Mouse (Mus musculus) R1 (cell line): ENCODE data around the gene Srl.
A peak's percentile ranks its signal among the peaks of the same experiment; 100 is the strongest.
"Not testable (repeated sequence)": the region's sequence is repeated elsewhere in the genome, so short reads cannot be mapped to it uniquely, and the experiment has no call there.

ENCODE experiments used
- DNase-seq: peaks from one replicate; pipeline ENCODE4 v3.0.0-alpha.2; 2018; ENCODE audit warnings: low read depth, low spot score

The Srl gene

DNA sequence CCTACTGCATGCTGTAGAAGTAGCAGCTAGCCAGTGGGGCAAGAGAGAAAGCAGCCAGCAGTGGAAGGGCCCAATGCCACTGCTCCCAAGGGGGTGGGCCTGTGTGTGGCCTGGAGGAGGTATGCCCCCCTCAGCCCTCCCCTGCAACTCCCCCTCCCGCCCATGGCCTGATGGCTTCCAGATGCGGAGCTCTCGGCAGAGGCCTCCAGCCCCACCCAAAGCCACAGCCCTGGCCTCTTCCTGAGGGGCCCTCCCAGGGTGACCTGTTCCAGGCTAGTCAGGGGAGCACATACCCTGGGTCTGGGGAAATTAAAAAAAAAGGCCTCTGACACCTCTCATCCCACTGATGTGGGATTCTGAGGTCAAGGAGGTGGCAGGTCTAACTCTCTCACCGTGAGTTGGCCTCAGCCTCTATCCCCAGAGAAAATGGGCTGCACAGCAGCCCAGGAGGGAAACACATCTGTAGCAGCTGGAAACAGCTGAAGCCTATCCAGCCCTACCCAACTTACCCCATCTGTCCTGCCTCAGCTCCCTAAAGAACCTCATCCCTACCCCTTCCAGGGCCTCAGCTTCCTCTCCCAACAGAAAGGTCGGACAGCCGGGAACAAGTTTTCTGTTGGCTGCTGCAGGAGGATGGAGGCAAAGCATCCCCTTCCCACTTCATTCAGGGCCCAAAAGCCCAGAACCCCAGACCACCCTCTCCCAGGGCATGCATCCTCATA, 11.4 kb upstream of the Srl start:
- no peak for DNase-seq

DNA sequence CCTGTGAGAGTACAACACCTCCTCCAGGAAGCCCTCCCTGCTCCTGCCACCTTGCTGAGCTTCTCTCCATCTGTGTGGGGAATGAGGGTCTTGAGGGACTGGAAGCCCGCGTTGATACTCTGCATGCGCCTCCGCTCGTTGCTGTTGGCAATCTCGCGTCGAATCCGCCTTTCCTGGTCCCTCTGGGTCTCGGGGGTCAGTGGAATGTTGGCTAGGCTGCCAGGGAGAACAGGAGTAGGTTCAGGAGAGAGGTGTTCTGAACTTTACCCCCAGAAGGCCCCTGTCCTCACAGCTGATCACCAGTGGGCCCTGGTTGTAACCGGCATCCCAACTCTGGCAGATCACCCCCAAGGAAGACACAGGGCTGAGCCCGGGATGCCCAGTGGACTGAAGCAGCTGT, 10.3 kb upstream of the Srl start:
- DNase-seq, result no peak

DNA sequence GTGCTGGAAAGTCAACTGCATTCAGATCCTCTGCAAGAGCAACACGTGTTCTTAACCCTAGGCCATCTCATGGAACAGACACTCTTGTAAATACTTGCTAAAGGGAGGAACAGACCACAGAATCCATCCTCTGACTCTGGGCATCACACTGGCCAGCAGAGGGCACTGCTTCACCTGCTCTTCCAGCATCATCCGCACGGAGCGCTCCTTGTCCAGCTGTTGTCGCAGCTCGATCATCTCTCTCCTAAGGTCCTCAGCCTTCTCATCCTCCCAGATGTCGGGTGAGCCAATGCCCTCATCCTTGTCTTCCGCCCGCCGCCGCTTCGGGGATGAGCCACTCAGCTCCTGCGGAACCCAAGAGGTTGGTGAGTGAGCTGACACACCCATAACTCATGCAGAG, 9.4 kb upstream of the Srl start:
- DNase-seq, result peak; percentile 87

DNA sequence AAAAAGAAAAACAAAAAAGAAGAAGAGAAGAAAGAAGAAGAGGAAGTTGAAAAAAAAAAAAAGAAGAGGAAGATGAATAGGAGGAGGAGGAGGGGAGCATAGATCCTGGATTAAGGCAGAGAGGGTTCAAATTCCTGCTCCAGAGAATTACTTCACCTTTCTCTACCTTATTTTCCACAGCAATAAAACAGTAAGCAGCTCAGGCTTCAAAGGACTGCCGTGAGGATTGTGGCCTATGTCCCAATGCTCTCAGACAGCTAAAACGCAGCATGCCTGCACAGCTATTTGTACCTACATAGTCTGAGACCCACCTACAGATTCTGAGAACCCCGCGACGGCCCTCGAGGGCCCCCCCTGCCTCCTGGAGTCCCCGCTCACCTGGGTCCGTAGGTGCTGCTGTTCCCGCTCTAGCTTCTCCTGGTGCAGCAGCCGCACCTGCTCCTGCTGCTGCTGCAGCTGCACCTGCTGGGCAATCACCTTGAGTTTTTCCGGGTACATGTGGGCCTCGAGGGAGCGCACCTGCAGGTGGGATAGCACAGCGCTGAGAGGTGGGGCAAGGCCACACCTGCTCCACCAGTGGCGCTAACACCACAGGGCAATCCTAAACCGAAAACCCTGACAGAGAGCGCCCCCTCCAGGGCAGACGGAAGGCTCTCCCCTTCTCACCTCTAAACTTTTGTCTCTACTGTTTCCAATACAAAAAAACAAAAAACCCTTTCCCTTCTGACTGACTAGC, 7.5 kb upstream of the Srl start:
- DNase-seq, result peak; percentile 78

DNA sequence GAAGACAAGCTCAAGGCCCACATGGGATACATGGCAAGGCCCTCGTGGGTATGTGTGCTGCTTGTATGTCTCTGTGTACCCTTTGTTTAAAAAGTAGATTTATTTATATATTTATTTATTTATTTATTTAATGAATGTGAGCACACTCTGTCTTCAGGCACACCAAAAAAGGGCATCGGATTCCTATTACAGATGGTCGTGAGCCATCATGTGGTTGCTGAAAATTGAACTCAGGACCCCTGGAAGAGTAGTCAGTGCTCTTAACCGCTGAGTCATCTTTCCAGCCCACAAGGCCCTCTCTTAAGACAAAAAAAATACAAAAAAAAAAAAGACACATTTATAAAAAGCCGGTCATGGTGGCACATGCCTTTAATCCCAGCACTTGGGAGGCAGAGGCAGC, 6.0 kb upstream of the Srl start:
- no peak for DNase-seq

DNA sequence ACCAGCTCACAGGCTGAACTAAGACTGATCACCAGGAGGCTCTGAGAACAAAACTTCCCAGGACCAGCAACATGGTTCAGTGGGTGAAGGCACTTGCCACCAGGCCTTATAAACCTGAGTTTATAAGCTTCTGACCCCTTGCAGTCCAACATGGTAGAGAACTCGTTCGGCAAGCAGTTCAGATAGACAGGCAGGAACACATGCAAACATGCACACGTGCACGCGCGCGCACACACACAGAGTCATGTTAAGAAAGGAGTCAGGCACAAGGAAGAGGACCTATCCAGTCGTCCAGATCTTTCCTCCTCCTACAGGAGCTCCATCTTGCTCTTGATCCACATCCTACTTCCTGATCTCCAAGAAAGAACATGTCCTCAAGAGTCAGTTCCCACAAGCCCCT, 5.2 kb upstream of the Srl start:
- no peak for DNase-seq

DNA sequence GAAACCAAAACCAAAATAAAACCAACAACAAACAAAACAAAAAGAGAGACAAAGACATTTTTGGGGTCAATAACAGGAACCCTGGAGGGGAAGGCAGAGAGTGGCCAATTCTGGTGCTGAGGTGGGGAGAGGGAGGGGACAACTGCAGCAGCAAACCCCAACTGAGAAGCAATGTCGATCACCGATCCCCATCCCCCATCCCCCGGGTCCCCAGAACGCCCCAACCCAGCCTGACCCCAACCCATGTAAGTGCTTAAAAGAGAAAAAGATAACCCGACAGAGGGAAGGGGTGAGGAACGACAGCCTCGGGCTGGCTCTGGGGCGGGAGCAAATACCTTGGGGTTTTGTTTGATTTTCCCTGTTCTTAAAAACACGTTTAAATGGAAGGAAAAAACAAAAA, 3.2 kb upstream of the Srl start:
- DNase-seq, result no peak

DNA sequence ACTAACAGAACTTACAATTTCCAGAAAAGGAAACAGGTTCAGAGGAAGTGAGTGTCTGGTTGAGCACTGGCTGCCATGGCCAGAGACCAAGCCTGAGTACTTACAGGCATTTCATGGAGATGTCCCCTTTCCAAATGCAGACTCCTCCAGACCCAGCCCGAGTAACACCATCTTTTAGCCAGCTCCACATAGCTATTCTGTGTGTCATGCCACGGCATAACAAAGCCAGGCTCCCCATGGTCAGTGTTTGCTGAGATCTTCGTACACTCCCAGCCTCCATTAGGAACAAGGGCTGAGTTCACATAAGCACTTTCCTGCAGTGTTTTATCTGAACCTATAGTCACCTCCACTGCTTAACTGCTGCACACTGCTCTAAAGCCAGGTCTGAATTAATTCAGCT, 1.6 kb upstream of the Srl start:
- DNase-seq, result no peak

DNA sequence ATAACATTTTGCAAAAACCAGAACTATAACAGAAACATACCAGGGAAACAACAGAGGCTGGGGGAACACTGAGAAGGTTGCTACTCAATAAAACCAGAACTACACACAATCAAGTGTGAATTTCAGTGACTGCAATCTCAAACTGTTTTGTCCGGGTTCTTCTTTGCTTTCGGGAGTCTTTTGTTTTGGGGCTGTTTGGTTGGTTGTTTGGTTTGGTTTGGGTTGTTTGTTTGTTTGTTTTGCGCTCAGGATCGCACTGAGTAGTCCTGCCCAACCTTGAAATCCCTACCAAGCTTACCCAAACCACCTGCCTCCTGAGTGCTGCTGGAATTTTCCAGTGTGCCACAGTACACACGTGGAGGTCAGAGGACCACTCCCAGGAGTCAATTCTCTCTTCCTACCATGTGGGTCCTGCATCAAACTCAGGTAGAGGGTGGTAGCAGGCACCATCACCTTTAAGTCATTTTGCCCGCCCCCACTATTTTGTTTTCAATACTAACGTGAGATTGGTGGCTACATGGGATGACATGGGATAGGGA, 689 bp upstream of the Srl start:
- DNase-seq, result peak; percentile 50

DNA sequence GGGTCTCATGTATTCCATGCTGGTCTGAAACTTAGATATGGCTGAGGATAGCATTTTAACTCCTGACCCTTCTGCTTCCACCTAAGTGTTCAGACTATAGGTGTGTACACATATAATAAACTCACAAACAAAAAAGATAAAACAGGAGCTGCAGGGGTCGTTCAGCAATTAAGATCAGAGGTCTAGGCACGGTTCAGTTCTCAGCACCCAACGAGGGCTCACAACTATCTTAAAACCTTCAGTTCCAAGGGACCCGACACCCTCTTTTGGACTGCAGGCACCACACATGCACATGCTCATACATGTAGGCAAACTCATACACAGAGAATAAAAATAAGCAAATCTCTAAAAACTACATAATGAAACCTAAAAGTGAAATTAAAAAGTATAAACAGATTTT, 583 bp downstream of the Srl start:
- DNase-seq, result no peak

DNA sequence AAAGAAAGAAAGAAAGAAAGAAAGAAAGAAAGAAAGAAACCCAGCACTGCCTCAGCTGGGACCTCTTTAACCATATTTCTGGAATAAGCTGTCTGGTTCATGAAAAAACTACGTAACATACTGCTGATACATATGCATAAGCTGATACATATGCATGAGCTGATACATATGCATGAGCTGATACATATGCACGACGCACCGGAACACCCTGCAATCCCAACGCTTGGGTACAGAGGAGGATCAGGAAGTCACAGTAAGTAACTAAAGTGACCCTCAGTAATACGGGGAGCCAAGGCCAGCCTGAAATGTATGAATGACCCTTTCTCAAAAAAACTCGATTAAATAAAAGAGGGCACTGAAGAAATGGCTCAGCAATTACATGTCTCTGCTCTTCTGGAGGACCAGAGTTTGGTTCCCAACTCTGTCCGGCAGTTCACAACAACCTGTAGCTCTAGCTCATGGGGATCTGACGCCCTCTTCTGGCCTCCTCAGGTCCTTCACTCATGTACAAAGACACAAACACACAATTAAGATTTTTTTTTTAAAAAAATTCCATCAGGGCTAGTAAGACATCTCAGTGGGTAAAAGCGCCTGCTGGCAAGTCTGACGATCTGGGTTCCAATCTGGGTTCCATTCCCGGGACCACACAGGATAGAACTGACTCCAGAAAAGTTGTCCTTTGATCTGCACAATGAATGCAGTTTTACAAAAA, 1.4 kb downstream of the Srl start:
- DNase-seq, result peak; percentile 85

DNA sequence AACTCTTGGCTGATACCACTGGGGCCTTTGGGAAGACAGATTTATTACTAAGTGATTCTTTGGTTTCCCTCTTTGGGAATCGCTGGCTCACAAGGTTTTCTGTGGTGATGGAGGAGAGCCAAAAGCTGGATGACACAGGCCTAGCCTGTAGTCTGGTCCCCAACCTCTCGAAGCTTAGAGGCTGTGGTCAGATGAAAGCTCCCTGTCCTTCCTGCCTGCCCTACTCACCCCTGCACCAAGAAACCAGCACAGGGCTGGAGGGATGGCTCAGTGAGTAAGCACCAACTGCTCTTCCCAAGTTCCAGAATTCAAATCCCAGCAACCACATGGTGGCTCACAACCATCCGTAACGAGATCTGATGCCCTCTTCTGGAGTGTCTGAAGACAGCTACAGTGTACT, 2.1 kb downstream of the Srl start:
- no peak for DNase-seq

DNA sequence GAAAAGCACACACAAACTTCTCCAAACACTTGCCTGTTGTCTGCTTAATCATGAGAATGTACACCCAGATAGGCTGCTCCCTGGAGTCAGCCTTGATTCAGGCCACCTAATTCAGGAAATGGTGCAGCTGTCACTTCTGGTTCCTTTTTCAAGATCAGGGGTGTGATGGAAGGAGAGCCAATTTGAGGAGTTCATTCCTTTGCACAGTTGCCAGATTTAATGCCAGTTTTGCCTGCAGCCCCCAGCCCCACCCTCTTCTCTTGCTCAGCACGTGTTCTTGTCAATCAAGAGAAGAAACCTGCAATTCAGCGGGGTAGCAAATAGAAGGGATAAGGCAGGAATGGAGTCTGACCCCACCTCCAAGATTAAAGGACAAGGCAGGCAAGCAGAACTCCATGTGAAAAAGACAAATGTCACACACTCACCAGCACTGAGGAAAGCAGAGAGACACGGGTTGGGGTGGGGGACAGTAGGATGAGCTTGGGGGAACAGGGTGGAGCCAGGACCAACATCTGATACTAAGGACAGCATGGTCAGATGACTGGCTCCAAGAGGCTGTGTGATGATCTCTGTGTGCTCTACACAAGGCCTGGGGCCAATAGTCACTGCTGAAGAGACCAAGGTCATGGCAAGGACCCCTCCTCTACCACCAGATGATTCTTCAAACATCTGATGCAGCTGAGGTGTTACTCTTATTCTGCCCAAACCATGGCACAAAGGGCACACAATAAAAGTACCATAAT, 3.8 kb downstream of the Srl start:
- DNase-seq, result no peak

DNA sequence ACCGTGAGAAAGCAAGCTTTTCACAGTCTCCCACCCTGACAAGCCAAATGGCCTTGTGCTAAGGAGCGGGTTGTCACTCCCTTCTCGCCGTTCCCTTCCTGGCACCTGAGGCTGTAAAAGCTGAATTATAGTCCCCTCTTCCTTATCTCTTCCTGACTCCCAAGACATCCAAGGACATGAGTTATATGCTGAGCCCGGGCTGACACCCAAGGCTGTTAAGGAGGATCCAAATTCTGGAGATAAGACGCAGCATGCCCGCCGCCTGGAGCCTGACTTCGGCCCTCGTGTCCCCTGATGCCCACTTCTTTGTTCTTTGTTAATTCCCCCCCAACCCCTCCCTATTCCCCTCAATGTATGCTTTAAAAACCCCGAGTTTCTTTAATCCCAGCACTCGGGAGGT, 14.2 kb downstream of the Srl start:
- not testable (repeated sequence) for DNase-seq

DNA sequence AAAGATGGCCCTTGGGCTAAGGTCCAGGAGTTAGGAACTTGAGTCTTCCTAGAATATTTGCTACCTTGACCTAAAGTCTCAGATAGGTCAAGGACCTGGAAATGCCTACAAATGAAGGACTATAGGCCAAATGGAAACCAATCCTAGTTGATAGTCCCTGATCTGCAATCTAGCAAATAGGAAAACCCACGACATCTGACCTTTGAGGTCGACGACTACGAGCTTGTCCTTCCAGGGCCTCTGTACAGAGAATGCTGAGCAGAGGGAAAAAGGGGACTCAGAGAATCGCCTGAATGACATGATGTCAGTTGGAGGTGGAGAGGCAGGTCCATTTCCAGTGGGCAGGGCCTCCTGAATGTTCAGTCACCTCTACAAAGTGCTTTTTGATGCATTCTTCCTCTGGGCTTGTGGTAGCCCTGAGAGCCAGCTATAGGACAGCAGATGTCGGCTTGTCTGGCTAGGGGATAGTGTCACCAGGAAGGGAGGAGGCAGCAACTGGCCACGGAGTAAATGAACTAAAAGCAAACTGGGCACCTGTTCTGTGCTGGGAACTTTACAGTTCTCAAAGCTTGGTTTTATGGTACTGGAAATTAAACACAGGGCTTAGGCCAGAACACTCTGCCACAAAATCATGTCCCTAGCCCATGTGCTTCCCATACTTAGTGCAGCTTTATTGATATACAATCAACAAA, 18.2 kb downstream of the Srl start:
- DNase-seq, result no peak

DNA sequence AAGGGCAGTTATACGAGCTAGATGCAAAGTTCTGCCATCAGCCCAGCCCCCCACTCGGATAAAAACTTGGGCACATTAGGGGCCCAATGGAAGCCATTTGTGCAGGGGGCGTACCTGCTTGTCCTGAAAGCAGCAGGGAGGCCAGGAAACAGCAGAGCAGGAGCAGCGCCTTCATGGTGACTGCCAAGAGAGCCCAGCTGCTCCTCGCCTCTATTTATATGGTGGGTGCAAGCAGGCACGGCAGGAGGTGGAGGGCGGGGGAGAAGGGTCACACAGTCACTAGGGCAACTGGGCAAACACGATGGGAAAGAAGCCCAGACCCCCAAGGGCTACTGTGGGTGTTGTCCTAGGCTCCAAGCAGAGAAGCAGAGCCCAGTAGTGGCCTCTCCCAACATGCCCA, 18.7 kb downstream of the Srl start:
- no peak for DNase-seq

DNA sequence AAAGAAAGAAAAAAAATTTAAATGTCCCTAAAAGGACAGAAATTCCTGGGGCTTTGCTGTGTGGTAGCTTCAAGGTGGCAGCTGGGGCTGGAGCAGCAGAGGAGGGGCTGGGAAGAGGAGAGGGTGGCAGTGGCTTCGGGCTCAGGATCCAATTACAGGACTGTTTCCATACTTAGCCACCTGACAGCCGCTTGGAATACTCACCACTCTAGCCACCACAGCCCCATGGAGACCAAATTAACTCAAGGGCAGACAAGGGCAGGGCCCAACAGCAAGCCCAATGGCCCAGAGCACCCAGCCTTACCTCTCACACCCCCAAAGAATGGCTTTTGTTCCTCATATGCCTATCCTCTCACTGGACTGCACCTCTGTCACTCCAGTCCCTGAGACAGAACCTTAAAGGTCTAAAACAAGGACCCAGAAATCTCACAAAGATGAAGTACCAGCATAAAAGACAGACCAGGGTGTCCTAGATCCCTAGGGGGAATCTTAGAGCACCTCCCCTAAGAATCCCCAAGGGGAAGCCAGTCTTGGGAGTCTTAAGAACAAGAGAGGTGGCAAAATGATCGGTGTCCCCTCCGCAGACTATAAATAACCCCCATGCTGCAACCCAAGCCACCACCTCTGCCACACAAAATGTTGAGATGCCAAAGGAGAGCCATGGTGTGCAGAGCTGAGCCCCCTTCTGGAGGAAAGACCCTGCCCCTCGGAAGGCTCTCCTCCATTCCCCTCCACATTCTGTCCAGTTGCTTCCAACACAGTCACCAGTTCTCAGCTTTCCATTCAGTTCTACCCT, 19.7 kb downstream of the Srl start:
- no peak for DNase-seq

DNA sequence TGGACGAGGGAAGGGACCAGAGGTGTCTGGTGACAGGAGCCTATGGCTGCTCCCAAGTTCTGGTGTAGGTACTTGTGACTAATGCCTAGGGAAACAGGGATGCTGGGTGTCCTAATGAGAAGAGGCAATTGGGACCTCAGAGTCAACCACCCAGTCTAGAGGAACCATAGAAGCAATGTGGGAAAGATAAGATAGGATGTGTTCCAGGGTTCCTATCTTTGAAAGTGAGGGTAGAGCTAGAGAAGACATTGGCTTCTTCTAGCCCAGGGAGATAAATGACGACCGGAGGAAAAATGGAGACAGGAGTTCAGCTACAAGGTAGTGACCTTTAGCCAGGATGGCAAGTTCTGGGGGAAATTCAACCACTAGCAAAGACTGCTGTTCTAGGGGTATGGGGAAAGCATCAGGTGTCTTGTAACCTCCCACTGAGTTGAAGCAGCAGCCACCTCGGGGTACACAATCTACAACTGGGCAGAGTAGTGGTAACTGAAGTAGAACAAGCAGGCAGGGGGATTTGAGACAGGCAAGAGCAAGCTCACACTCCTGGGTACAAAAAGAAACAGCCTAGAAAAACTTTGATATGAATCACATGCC, 20.4 kb downstream of the Srl start:
- no peak for DNase-seq

DNA sequence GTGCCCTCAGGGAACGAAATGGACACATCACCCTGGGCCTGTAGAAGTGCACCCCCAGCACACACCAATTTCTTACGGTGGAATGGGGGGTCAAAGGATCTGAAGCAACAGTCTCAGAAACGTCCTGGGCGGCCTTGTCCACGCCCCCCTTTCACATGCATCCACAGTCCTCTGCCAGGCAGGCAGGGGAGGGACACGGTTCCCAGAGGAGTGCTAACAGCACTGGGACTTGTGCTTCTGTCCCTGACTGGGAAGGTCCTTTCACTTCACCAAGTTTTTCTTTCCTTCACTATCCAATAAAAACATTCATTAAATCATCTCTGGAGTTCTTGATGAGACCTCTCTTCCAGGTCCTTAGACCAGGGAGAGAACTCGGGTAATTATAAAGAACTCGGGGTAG, 20.9 kb downstream of the Srl start:
- DNase-seq, result no peak

DNA sequence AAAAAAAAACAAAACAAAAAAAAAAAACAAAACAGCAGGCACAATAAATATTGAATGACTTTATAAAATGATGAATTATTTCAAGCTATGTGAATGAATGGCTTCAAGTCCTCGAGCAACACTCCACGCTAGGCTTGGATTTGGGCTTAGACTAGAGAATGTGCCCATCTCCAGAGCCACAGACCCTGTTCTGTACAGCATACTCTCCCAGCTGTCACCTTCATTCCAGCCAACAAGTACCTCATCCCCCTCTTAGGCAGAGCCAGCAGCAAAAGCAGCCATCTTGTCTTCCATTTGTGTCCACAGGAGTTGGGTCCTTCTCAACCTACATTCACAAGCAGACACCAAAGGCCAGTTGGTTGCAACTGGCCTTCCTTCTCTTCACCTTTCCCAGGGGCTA, 21.8 kb downstream of the Srl start:
- no peak for DNase-seq
